Mouse (Mus musculus) spleen, adult 2 months (tissue): ENCODE data around the gene Rpl7a.

Experiments used
- CTCF ChIP-seq: fragments of 200-500 bp; IDR thresholded peaks from 2 replicates; pipeline ENCODE4 v1.5.1; 2011; ENCODE audit warnings: mild to moderate bottlenecking, inconsistent platforms; ENCODE audit not compliant: insufficient read depth, insufficient read length, insufficient replicate concordance; ENCODE audit errors: extremely low read depth
- POLR2A ChIP-seq: fragments of 200-500 bp; IDR thresholded peaks from 2 replicates; pipeline ENCODE4 v1.6.1; 2011; ENCODE audit warnings: low read depth, low read length, inconsistent platforms

- TF ChIP-seq POLR2A (no peak), CTCF (peak; percentile 54; the same call in 1 of the 2 replicates)
Observed at GRCm38 (mm10) chr2:26930390-26930789, 19.8 kb downstream of the Rpl7a start.
